Mouse (Mus musculus) regulatory T cell (primary cell): ENCODE data around the gene Smim22.

Experiments used
- in situ Hi-C: fragments of 300-600 bp; cut with MboI, MseI; formaldehyde crosslinking; loops from one replicate; pipeline ENCODE4 v1.15.1; 2025; ENCODE audit warnings: high pct_unique_total_duplicates

The Smim22 gene

DNA sequence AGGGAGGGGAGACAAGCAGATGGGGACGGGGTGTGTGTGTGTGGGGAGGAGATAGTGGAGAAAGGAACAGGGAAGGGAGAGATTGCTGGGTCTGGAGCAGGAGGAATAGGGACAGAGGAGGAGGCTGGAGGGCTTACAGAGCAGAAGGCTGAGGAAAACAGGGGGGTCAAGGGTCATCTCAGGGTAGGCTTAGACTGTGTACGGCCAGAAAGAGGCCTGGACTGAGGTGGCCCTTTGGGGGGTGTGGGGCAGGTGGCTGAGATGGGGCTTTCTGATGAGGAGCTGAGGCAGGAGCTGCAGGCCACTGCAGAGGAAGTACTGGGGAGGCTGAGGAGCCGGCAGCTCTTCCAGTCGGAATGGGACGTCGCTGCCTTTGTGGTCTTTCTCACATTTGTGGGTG lies 404 bp downstream of the Smim22 start:
- in situ Hi-C loops = no loop called here

DNA sequence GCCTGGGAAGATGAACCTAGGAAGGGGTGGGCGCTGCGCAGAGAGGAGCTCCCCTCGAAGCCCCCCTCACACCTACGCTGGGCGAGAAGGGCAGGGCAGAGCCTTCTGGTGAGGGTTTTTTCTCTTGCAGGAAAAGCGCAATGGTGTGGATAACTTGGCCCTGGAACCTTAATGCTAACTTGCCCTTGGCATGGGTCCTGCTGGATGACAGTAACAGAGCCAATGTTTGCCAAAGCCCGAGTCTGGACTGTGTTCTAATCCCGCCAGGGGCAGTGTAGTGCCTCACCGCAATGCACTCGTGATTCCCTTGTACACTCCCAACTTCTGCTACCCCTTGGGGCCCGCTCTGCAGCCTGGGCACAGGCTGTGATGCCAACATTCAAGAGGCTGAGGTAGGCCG lies 988 bp downstream of the Smim22 start:
- in situ Hi-C loops = no loop called here

DNA sequence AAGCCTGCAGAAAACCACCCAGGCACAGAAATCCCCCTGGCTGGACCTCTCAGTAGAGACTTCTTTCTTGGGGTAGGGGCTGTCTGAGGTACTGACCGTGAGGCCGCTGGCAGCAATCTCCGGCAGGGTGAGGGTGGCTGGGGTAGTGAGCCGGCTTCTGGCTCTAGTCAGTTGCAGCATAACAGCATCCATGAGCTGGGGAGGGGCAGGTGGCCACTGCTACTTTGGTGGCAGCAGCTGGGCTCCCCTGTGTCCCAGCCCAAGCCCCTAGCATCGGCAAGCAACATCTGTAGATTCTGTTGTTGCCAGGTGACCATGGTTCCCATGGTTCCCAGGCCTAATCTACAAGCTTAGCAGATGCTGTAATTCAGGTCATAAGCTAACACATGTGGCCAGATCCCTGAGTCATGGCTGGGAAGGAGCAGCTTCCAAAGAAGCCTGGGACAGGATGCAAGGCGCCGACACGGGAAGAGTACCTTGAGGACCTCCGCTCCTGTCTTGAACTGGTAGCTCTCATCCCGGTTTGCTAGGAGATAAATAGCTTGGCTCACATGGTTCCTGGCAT lies 3.4 kb downstream of the Smim22 start:
- in situ Hi-C loops = loop anchor here (10.0 kb wide), 1 partner anchor 236 kb away; no protein-coding TSS in a partner anchor

DNA sequence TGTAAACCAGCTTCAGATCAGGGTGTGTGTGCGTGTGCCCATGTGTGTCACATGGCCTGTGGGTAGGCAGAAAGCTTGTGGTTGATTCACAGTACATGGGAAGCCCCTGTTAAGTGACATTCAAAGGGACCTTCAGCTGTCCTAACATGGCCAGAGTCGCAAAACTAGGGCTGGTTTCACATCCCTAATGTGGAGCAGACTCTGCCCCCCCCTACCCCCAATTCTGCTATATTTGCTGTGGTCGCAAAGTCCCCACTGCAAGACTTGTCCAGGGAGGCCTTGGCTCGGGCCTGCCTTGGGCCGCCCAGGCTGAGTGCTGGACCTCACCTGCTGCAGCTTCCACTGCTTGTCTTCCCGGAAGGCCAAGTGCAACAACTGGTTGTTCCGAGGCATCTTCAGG lies 4.2 kb downstream of the Smim22 start:
- in situ Hi-C loops = loop anchor here (10.0 kb wide), 1 partner anchor 236 kb away; no protein-coding TSS in a partner anchor

DNA sequence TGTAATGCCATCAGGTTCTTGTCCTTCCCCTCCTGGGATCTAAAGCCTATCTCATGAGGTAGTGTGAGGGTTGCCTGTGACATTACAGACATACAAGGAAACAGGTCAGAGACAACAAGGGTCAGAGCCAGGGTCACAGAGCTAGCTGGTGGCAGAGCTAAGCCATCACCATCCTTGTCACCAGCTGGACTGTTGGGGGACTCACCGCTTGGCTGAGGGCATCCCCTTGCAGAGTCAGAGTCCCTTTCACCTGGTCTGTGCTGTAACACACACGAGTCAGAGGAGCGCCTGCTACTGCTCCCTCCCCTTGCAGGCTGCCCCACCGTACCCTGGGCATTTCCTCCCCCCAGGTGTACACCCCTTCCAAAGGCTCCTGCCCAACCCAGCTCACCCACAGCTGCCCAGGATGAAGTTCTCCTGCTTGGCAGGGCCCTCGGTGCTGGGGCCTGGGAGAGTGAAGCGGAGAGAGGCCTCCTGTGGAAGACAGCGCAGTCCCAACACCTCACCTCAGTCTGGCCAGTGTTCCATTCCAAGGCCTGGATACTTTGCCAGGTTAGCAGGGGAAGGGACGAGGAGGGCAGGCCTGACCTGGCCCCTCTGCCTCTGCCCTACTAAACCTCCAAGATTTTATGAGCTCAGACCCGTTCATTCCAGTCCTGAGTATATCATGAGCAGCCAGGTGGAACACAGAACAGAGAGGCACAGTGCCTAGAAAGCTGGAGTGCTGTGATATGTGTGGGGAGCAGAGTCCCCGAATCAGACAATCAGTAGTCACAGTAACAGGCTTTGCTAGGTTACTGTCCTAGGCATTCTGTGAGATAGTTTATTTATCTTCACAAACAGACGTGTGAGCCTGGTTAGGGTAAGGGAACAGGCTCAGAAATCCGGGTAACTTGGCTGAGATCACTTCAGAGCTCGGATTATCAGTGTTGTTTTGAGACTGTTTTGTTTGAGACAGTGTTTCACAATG lies 5.2 kb downstream of the Smim22 start:
- in situ Hi-C loops = loop anchor here (10.0 kb wide), 1 partner anchor 238 kb away; no protein-coding TSS in a partner anchor

DNA sequence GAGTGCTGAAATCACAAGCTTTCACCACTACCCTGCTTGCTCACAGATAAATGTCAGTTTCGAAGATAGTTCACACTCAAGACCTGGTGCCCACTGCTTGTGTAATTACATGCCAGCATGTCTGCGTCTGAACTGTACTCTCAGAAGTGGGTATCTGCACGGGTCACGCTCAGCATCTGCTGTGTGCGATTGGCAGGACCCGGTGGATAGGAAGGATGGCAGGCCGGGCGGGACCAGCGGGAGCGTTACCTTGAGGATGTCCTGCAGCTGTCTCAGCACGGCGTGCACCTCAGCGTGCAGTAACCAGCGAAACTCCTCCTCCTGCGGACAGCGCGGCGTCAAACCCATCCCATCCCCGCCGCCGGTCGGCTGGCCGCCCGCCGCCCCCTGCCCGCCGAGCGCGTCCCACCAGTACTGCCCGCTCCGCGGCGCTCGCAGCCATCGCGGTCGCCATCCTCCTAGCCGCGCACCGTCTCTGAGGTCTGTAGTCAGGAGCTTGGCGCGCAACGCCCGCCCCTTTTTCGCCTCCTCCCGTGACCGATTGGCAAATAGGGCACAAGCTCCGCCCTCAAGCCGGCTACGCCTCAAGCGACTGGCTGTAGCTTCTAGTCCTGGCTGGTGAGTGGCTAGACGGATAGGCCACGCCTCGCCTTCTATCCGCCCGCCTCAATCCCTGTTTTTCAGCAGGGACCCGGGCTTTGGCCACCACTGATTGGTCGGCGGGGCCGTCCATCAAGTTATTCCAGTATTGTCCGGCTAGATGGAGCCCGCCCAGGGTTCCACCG lies 6.2 kb downstream of the Smim22 start, which contains the start of gene Rogdi:
Rogdi (minus strand) TSS at position 500 of the 785 bp plus-strand sequence.
- in situ Hi-C loops = loop anchor here (10.0 kb wide), 1 partner anchor 238 kb away; no protein-coding TSS in a partner anchor

DNA sequence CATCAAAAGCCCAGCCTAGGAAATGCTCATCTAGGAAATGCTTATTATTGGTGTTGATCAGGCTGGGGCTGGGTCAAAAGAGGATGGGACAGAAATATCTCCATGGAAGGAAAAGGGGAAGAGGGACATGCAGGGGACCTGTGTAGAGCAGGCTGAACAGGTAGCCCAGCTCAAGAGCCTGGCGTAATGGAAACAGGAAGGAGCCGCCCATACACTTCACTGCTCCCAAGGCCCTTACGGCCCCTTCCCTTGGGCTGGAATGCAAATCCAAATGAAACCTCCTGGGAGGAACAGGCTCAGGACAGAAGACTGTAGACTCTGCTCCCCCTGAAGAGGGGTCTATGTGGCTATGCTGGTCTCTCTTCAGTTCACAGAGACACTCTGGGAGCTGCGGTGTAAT lies 7.5 kb downstream of the Smim22 start:
- in situ Hi-C loops = loop anchor here (10.0 kb wide), 1 partner anchor 240 kb away; no protein-coding TSS in a partner anchor

DNA sequence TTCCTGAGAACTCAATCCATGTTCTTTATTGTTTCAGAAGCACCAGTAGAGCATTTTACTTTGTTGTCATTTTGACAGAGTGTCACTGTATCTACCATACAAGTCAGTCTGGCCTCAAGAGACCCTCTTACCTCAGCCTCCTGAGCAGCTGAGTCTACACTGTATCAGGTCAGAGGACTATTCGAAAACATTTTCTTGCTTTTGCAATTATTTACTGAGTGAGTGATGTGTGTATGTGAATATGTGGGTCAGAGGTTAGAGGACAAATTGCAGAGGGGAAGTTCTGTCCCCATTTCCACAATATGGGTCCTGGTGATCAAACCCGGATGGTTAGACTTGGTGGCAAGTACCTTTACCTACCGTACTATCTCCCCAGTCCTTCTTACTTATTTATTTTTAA lies 16.9 kb downstream of the Smim22 start:
- in situ Hi-C loops = loop anchor here (5.0 kb wide), 1 partner anchor 62 kb away; the partner anchor contains the start of gene Anks3

DNA sequence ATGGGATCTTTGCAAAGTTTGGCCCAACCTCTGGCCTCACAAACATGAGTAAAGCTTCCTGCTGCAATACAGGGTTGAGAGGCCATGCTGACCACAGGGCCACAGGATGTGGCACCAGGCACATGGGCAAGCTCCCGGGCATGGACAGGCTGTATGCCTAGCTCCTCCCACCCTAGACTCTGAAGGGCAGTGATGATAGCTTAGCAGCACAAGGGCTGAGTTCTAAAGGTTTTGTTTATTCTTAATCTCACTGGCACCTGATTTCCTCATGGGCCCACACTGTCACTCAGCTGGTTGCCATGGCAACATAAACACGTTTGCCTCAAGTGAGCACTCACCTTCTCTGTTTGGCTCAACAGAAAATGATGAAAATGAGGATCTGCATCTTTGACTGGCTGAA lies 22.8 kb downstream of the Smim22 start:
- in situ Hi-C loops = loop anchor here (5.0 kb wide), 1 partner anchor 42 kb away; no protein-coding TSS in a partner anchor

DNA sequence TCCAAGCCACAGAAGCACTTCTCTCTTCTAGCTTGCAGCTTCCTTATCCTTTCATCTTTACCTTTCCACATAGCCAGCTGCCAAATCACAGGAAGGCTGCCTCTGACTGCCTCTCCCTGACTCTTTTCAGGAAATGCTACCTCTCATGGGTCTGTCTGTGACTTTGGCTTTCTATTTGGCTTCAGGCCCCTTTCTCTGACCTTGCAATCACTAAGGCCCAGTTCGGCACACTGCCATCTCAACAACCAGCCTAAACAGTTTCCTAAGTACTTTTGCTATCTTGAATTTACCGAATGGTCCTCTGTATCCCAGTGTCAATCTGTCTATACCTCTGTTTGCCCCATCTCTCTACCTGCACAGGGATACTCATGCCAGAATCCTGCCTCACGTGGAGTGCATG lies 28.5 kb downstream of the Smim22 start:
- in situ Hi-C loops = no loop called here

DNA sequence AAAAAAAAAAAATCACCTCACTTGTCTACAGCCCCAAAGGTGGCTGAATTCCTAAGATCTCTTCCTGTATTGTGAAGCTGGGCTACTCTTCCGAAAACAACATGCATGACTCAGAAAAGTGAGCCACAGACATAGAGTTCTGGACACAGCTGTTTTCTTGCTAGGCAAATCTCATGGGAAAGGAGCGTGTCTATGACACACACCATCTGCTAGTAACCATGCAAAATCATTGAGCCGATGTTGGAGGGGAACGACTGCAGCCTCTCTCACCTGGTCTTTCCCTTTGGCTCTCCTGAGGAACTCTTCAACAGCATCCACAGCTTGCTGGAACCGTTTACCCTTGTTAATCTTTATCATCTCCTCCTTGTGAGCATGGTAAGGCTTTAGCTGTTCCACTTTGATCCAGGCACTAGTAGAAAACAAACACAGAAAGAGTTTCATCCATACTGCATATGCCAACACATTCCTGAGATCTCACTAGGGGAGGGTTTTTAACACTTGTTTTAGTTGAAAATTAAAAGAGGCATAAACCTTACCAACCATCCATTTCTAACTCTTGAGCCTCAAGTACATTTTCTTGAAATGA lies 29.7 kb downstream of the Smim22 start:
- in situ Hi-C loops = no loop called here

DNA sequence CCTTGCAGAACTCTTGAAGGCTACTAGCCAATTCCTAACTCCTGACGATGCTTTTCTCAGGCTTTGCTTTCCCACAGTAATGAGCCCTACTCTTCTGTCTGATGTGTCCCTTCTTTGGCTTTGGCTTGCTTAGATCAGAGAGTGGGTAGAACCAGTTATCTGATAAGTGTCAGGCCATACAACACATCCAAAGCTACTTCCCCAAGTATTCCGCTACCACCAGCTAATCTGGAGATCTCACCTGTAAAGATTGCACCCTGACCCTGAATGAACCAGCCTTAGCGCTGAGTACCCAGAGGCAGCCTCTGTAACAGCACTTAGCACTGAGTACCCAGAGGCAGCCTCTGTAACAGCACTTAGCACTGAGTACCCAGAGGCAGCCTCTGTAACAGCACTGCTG lies 38.2 kb downstream of the Smim22 start:
- in situ Hi-C loops = loop anchor here (10.0 kb wide), 1 partner anchor 1041 kb away; the partner anchor contains the start of gene Slx4

DNA sequence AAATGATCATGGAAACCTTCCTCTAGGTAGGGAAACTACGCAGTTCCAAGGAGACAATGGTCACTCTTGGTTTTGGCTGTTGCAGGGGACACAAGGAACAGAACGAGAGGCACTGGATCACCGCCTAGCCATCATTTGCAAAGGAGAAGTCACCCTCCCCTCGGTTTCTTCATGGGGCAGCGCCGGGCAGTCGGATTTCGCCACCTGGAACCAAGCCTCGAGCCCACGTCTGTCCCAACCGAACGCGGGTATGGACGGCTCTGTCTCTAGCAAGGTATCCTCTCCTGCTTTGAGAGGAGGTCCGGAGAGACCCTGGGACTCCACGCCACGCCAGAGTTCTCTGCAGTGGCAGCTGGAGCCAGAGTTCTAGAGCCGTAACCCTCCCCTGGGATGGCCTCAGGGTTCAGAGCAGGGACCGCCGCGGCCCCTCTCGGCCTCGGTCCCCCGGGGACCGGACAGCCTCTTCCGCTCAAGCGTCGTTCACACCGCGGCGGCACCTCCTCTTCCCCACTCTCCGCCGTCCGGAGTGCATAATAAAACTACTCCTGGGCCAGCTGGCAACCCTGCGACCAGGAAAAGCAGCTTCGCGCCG lies 42.2 kb downstream of the Smim22 start:
- in situ Hi-C loops = loop anchor here (10.0 kb wide), 1 partner anchor 1044 kb away; the partner anchor contains the start of gene Slx4

DNA sequence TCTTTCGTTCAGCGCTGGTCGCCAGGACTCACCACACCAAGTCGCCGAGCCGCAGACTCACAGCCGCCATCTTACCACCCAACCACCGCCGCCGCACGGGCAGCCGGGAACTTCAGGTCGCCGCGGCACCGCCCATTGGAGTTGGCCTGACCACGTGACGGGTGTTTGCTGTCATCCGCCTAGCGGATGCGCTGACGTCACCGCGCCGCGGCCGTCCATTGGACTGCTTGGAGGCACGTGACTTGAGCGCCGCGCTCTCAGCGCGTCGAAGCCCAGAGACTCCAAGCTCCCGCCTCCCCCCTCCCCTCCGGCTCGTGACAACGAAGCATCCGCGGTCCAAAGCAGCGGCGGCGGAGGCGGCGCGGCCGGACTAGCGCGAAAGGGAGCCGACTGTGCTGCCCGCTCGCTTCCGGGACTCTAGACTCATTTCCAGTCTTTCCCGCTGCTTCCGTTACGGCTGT lies 42.7 kb downstream of the Smim22 start, which contains the start of the genes Glyr1 and Ubn1:
Glyr1 (minus strand) TSS at position 90 of the 461 bp plus-strand sequence.
Ubn1 (plus strand) TSS at position 284 of the 461 bp plus-strand sequence.
- in situ Hi-C loops = loop anchor here (10.0 kb wide), 1 partner anchor 1045 kb away; the partner anchor contains the start of gene Slx4

DNA sequence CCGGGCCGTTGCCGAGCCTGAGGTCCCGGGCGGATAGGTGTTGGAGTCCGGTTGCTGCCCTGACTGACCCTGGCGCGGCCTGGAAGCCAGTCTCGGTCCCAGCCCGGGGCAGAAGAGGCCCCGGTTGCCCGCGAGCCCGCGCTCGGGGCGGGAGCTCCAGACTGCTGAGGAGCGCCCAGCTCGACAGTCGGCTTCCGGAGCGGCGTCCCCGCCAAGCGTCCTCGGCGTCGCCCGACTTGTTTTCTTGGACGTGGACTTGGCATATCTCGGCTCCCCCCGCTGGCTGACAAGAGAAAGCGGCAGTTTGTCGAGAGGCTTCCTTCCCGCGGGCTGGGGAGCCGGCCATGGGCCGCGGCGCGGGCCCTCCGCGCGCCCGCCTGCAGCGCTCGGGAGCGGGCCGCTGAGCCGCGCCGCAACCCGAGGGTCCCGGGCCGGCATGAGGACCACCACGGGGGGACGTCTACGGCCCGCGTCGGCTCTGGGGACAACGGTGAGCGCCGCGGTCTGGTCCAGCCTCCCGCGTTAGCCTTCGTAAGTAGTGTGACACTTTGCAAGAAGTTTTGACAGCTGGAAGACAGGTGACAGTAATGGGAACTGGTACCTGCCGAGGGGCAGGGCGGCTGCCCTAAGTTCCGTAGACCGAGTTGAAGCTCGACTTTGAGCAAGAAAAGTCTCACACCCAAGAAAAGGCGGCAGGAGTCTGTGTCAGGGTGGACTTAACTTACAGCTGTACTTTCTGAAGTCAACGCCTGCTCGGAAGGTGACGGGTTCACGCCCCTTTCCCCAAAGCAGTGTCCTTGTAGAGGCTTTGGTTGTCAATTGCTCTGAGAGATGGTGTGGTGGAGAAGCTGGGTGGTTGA lies 43.4 kb downstream of the Smim22 start:
- in situ Hi-C loops = no loop called here
